Mouse (Mus musculus) heart, embryonic 14.5 days (tissue): ENCODE measurements around the gene Mllt6. TPM values are rescaled to one million over a fixed set of nuclear protein-coding genes. Genes with fewer than 3 reads are reported as not detected.

Source experiments
- ATAC-seq: fragments of 200-750 bp; cut with Nextera tagmentation; 2 replicates; pipeline ENCODE4 v1.8.0; 2017; ENCODE audit warnings: low read depth, moderate TSS enrichment; ENCODE audit not compliant: insufficient number of reproducible peaks, insufficient read depth, low FRiP score
- H3K27ac ChIP-seq, 2 experiments: fragments of 200-500 bp in 1 of 2; fragments of 300-500 bp in 1 of 2; sonication (generic) in 1 of 2; replicated peaks in 1 of 2; 2 replicates each; pipeline ENCODE4 v1.5.1; 2012 to 2014; ENCODE audit warnings: low read depth in 2 of 2, low read length in 2 of 2, control low read depth in 1 of 2, mild to moderate bottlenecking in 1 of 2, mixed read lengths in 1 of 2; ENCODE audit not compliant: control insufficient read depth in 1 of 2, insufficient read depth in 1 of 2
- H3K27me3 ChIP-seq: fragments of 300-500 bp; sonication (generic); 2 replicates; pipeline ENCODE4 v1.6.1; 2014; ENCODE audit warnings: mild to moderate bottlenecking, low read length, control low read depth; ENCODE audit not compliant: control insufficient read depth, insufficient read depth
- H3K36me3 ChIP-seq: fragments of 300-500 bp; sonication (generic); 2 replicates; pipeline ENCODE4 v1.6.1; 2014; ENCODE audit warnings: mild to moderate bottlenecking, control low read depth, low read length, mixed read lengths; ENCODE audit not compliant: control insufficient read depth, insufficient read depth
- H3K4me1 ChIP-seq, 2 experiments: fragments of 200-500 bp in 1 of 2; fragments of 300-500 bp in 1 of 2; sonication (generic) in 1 of 2; 2 replicates each; pipeline ENCODE4 v1.6.1; 2012 to 2014; ENCODE audit warnings: low read length in 2 of 2, control low read depth in 1 of 2, mixed read lengths in 1 of 2; ENCODE audit not compliant: control insufficient read depth in 2 of 2, insufficient read depth in 2 of 2
- H3K4me2 ChIP-seq: fragments of 300-500 bp; sonication (generic); 2 replicates; pipeline ENCODE4 v1.6.1; 2014; ENCODE audit warnings: mild to moderate bottlenecking, low read length
- H3K4me3 ChIP-seq, 2 experiments: fragments of 200-500 bp in 1 of 2; fragments of 300-500 bp in 1 of 2; sonication (generic) in 1 of 2; 2 replicates each; pipeline ENCODE4 v1.5.1; 2012 to 2014; ENCODE audit warnings: low read length in 2 of 2, mild to moderate bottlenecking in 2 of 2, control low read depth in 1 of 2, low read depth in 1 of 2, moderate library complexity in 1 of 2; ENCODE audit not compliant: control insufficient read depth in 1 of 2, insufficient read depth in 1 of 2
- H3K9ac ChIP-seq: fragments of 300-500 bp; sonication (generic); 2 replicates; pipeline ENCODE4 v1.6.1; 2014; ENCODE audit warnings: mild to moderate bottlenecking, low read length
- H3K9me3 ChIP-seq: fragments of 300-500 bp; sonication (generic); 2 replicates; pipeline ENCODE4 v1.6.1; 2016; ENCODE audit warnings: low read length, control low read depth; ENCODE audit not compliant: control insufficient read depth
- WGBS: fragments of 180-500 bp; shearing (Covaris S2); extraction: QIAGEN DNeasy Blood & Tissue Kit; methylation state at CpG from one replicate; pipeline ENCODE4 v1.1.7; 2014; 5-methylcytosine and 5-hydroxymethylcytosine counted together
- polyA plus RNA-seq: library from polyadenylated mRNA; unstranded; fragments of >200 nt; fragmentation: Nextera tagmentation; extraction: Ambion mirVana; gene quantifications from 2 replicates; pipeline ENCODE4 v1.2.1, GENCODE M21; 2014

Gene Mllt6
- polyA plus RNA-seq, 1 experiment from 2014 or later = 3.2 TPM

DNA sequence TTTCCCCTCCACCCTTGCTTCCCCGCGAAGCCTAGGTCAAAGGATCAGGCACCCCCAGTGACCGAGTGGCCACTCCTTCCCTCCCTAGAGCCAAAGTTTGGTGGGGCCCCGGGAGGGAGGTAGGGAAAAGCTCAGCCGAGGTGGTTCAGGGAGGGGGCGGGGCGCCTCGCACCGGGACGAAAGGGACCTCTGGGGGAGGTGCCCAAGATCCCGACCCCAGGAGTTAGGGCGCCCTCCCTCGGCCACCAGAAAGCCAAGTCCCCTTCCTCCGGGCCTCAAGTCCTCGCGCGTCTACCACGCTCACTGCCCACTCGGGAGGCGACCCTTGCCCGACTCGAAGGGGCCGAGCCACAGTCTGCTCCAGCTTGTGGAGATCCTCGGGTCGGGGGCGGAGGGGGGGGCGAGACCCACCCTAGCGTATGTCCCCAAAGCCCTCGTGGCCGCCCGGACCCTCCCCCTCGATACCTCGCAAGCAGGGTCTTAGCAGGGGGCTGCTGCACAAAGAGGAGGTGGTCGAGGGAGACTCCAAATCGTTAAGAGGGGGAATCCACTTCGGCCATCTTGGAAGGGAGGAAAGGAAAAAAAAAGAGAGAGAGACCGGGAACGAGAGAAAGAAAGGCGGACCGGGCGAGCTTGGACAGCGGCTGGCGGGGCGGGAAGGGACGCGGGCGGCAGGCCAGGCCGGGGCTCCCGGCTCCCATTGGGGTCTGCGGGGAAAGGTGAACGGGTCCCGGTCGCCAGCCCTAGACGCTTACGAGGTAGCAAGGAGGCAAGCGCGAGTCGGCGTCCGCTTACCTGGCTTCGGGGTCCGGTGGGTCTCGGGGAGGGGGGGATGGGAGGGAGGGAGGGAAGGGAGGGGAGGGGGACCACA lies 35.8 kb downstream of the Mllt6 start:
- no peaks in the 10 kb centered on the region for H3K9me3 ChIP-seq
- WGBS = under 1% methylated on average over 60 of the region's 63 CpGs
- peak overlapping the region; percentile 98 for H3K9ac ChIP-seq
- peak overlapping the region; percentile 89 to 100 for H3K27ac ChIP-seq
- no peaks in the 10 kb centered on the region for H3K27me3 ChIP-seq
- peak overlapping the region; percentile 95 for H3K4me2 ChIP-seq
- peak overlapping the region; percentile 78 to 90 for H3K4me3 ChIP-seq
- ATAC-seq = no peak
- no peaks in the 10 kb centered on the region for H3K36me3 ChIP-seq
- peaks cover 36 to 60% of the 10 kb centered on the region in 2 experiments for H3K4me1 ChIP-seq

DNA sequence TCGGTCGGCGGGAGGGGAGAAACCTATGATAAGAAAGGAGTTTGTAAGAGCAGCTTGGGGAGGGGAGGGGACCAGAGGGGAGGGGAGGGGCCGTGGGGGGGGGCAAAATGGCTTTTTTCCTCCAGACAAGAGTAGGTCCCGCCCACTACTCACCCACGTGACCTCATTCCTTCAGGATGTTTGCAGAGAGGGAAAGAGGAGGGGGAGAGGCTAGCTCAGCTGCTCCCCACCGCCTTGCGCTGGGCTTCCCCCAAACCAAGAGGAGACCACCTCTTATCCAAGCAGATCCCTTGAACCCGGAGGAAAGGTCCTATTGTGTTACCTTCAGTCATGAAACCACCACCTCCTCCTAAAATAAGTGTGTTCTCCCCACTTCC lies 36.4 kb downstream of the Mllt6 start:
- Histone ChIP-seq H3K4me1 (peaks cover 32 to 60% of the 10 kb centered on the region in 2 experiments), H3K9ac (peak overlapping the region; percentile 98), H3K36me3 (no peaks in the 10 kb centered on the region), H3K4me3 (peak overlapping the region; percentile 77 to 90), H3K4me2 (peak overlapping the region; percentile 95), H3K27me3 (no peaks in the 10 kb centered on the region), H3K9me3 (no peaks in the 10 kb centered on the region), H3K27ac (peak overlapping the region; percentile 97 to 100)
- peak; percentile 53 for ATAC-seq
- 0% methylated on average over 7 of the region's 9 CpGs for WGBS

DNA sequence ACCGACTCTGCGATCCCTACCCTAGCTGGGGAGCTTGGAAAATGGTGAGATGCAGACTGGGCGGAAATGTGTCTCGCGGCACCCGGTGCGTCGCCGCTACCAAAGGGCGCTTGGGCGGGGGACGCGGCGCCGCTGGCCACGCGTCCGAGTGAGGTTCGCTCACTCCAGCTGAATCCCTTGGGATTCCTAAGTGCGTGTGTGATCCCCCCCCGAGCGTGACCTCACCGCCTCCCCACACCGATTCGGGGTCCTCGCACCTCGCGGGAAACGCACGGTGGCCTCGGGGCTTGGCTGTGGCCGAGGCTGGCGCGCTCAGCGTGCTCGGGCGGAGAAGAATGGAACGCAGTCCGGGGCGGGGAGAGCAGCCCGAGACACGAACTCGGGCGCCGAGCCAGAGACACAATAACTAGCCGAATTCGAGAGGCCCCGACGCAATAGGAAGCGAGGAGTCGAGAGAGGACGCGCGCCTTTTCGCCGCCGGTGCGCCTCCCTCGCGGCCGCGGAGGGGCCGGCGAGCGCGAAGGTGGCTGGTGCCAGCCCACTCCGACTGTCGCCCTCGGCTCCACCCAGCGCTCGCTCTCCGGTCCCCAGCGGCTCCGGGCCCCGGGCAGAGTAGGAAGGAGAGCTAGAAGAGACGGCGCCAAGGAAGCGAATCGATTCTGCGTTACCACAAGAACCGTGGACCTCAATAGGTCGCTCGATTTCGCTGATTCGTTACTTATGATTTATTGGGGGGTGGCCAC lies 37.0 kb downstream of the Mllt6 start, which contains the start of gene Pcgf2:
Pcgf2 (minus strand) TSS at position 495 of the 743 bp plus-strand sequence.
- Histone ChIP-seq H3K4me3 (peak within 1 kb of the TSS; percentile 78 to 90), H3K4me2 (peak within 1 kb of the TSS; percentile 95), H3K9me3 (no peaks in the 10 kb centered on the region), H3K4me1 (peaks cover 27 to 54% of the 10 kb centered on the region in 2 experiments), H3K27ac (peak within 1 kb of the TSS; percentile 97 to 100), H3K9ac (peak within 1 kb of the TSS; percentile 98), H3K27me3 (no peaks in the 10 kb centered on the region), H3K36me3 (peaks cover 5% of the 10 kb centered on the region; the same call in 1 of the 2 replicates)
- WGBS = under 1% methylated on average over 85 of the region's 85 CpGs
- ATAC-seq = peak; percentile 18

DNA sequence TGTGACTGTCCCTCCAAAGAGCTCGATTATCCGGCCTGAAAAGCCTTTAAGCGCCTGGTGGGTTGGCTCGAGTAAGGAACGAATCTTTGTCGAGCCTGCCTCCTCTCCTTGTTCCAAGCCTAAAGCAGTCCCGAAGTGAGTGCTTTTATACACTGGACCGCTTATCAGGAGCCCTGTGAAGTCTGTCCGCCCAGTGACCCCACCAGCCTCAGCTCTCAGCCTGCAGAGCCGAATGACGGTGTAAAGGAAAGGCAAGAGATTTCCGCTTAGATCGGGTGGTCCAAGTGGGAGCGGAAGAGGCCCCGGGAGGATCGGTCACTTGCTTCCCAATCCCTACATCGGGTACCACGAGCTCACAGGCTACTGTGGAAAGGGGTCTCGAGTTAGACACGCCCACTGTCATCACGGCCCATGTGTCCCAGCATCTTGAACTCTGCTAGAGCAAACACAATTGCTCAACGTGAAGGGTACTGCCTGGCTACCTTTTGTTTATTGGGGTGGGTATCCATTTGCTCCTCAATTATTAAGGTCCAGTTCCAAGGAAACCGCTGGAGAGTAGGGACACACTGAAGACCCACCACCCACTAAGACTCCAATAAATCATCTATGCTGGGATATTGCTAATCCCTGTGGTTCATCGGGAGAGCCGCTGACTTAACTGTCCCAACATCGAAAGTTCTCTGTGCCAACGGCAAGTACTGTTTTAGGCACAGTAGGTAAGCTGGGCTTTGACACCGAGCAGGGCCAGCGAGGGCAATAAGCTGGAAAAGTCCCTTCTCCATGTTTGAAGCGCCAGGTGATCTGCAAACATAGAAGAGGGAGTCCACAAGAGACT lies 37.7 kb downstream of the Mllt6 start:
- no peak for ATAC-seq
- Histone ChIP-seq H3K27ac (peak overlapping the region; percentile 97 to 100), H3K4me3 (peak overlapping the region; percentile 77 to 90), H3K27me3 (no peaks in the 10 kb centered on the region), H3K4me1 (peaks cover 19 to 46% of the 10 kb centered on the region in 2 experiments), H3K9me3 (no peaks in the 10 kb centered on the region), H3K36me3 (peaks cover 11% of the 10 kb centered on the region), H3K9ac (peak overlapping the region; percentile 88), H3K4me2 (peak overlapping the region; percentile 95)
- 20% methylated on average over 30 of the region's 30 CpGs for WGBS

DNA sequence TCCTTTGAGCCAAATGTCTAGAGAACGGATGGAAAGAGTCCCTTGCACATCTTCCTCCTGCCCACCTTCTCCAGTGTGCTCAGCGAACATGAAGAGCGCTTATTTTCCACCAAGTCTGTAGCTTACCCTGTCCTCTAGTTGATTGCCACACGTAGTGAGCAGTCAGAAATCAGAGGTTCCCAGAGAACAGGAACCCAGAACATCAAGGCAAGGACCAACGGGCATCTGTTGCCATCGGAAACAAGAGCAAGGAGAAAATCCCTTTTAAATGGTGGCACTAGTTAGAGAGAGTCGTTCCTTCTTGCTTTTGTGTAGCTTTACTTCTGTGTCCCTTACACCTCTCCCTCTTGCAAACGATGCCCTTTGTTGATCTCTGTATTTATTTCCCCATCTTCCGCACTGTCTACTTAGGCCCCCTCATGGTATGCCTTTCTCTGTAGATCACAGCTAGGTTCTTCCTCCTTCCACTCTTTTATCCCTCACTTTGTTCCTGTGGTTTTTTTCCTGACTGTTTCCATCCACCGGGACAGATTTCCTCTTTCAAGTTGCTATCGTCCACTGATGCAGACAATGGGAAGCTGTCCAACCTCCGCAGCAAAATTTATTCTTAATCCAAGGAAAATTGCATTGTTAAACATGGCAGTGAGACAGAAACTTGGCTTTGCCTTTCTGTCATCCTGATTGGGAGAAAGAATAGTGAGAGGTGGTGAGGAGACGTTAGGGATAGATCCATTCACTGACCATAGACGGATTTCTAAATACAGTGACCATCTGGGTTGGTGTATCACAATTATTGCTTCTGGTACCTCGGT lies 38.6 kb downstream of the Mllt6 start:
- Histone ChIP-seq H3K4me2 (peak overlapping the region; percentile 95), H3K4me1 (peaks cover 14 to 38% of the 10 kb centered on the region in 2 experiments), H3K9me3 (no peaks in the 10 kb centered on the region), H3K9ac (peak overlapping the region; percentile 73; the same call in 1 of the 2 replicates), H3K36me3 (peaks cover 19% of the 10 kb centered on the region), H3K27ac (peak overlapping the region in 1 of 2 experiments; percentile 25; a peak in 1 of 4 replicates), H3K4me3 (peak overlapping the region; percentile 65 to 70; a peak in 3 of 4 replicates), H3K27me3 (no peaks in the 10 kb centered on the region)
- ATAC-seq = no peak
- WGBS = 51% methylated on average over 15 of the region's 15 CpGs

DNA sequence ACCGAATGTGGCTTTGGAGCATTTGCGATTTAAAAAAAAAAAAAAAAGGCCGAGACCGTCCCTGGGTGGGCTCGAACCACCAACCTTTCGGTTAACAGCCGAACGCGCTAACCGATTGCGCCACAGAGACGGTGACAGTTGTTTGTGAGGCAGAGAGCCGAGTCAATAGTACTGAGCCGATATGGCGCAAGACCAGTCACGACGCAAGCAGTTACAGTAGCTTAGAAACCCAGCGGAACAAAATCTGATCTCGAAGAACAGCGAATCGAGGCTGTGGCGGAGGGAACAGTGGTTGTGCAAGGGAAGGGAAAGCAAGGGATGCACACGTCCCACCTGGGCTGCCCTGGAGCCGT lies 39.2 kb downstream of the Mllt6 start:
- Histone ChIP-seq H3K4me3 (peak overlapping the region; percentile 65 to 70), H3K9me3 (no peaks in the 10 kb centered on the region), H3K4me2 (peak overlapping the region; percentile 89), H3K27me3 (no peaks in the 10 kb centered on the region), H3K27ac (peak overlapping the region; percentile 46 to 77), H3K9ac (peak overlapping the region; percentile 73), H3K4me1 (peaks cover 14 to 32% of the 10 kb centered on the region in 2 experiments), H3K36me3 (peaks cover 25% of the 10 kb centered on the region)
- ATAC-seq = no peak
- WGBS = under 1% methylated on average over 24 of the region's 24 CpGs
